Mouse (Mus musculus) cerebellum, postnatal 25 days (tissue): ENCODE data around the gene Palld.

Source experiments
- DNase-seq, 2 experiments: peaks; one replicate each; pipeline ENCODE4 v3.0.0; 2021; ENCODE audit warnings: mixed read lengths in 2 of 2

The Palld gene

GRCm38 (mm10) chr8:61625656-61626210 is 276.8 kb downstream of the Palld start:
- no peak for DNase-seq

GRCm38 (mm10) chr8:61623485-61624417 is 278.7 kb downstream of the Palld start:
- no peak for DNase-seq

- no peak for DNase-seq
Measured at GRCm38 (mm10) chr8:61621300-61621699, 281.2 kb downstream of the Palld start.

GRCm38 (mm10) chr8:61617651-61618050 is 284.8 kb downstream of the Palld start:
- DNase-seq: no peak

- DNase-seq: no peak
Measured at GRCm38 (mm10) chr8:61617049-61617448, 285.4 kb downstream of the Palld start.

GRCm38 (mm10) chr8:61615711-61616697 is 286.5 kb downstream of the Palld start:
- DNase-seq: no peak

- no peak for DNase-seq
Measured at GRCm38 (mm10) chr8:61611741-61612140, 290.7 kb downstream of the Palld start.

GRCm38 (mm10) chr8:61611077-61611476 is 291.4 kb downstream of the Palld start:
- no peak for DNase-seq

- no peak for DNase-seq
Measured at GRCm38 (mm10) chr8:61610546-61610945, 291.9 kb downstream of the Palld start.

GRCm38 (mm10) chr8:61607463-61607813 is 295.1 kb downstream of the Palld start:
- DNase-seq: no peak

- DNase-seq: peak in 1 of 2 experiments; percentile 13
Measured at GRCm38 (mm10) chr8:61606795-61607462, 295.6 kb downstream of the Palld start.

- DNase-seq: no peak
Measured at GRCm38 (mm10) chr8:61604871-61605270, 297.6 kb downstream of the Palld start.

- DNase-seq: no peak
Measured at GRCm38 (mm10) chr8:61596889-61597288, 305.6 kb downstream of the Palld start.

- peak in 1 of 2 experiments; percentile 10 for DNase-seq
Measured at GRCm38 (mm10) chr8:61591446-61591845, 311.0 kb downstream of the Palld start.

- peak; percentile 62 to 75 for DNase-seq
Measured at GRCm38 (mm10) chr8:61590551-61591431, 311.7 kb downstream of the Palld start.

GRCm38 (mm10) chr8:61589972-61590391 is 312.5 kb downstream of the Palld start:
- peak in 1 of 2 experiments; percentile 14 for DNase-seq

GRCm38 (mm10) chr8:61588336-61588735 is 314.2 kb downstream of the Palld start:
- no peak for DNase-seq

- DNase-seq: no peak
Measured at GRCm38 (mm10) chr8:61587731-61588130, 314.8 kb downstream of the Palld start.

GRCm38 (mm10) chr8:61586529-61586928 is 316.0 kb downstream of the Palld start:
- no peak for DNase-seq

- no peak for DNase-seq
Measured at GRCm38 (mm10) chr8:61585746-61586145, 316.7 kb downstream of the Palld start.

GRCm38 (mm10) chr8:61584714-61585383 is 317.6 kb downstream of the Palld start:
- DNase-seq: no peak
